8 mouse cellular contexts compared by ENCODE assay signal in the genomic region with DNA sequence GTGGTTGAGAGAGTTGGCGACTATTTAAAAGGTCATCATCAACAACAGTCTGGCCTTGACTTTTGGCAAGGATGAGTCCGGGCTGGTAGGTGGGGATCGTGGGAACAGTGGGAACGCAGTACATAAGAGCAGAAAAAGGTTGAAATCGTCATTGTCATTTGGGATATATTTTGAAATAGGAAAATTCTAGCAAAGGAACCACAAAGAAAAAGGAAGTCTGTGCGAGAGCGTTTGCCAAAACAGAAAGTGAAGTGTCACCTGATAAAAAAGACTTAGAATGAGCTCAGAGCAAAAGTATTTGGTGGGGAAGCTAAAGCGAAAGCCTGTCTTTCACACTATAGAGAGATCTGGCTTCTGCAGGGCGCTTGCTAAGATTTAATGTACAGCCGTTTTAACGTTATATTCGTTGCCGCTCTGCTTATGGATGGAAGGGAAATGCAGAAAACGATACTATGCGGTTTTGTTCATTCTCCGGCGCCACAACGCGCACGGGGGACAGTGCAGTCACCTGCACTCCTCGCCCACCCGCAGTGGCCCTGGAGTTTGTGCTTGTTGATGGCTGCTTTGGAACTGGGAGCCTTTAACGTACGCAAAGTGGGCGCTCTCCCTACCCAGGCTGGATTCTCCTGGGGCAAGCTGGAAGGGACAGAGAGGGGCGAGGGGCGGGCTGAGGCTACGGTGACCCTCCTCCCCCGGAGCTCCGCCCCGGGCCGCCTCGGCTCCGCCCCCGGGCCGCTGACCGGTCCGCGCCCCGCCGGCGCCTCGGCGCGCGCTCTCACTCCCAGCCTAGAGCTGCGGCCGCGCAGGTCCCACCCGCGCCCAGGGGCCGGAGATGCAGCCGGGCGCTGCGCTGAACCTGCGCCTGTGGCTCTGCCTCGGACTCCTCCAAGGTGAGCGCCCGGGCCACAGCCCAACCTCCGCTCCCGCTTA. TPM values are rescaled to one million over a fixed set of nuclear protein-coding genes. Genes with fewer than 3 reads are reported as not detected.
DNase-seq lines count a peak whose midpoint lies in the region; ATAC-seq and TF ChIP-seq lines count a peak whose summit lies in the region.
"Not testable (repeated sequence)": the region's sequence is repeated elsewhere in the genome, so short reads cannot be mapped to it uniquely, and the experiment has no call there.

A gene (plus strand): TSS at position 326 of the 930 bp plus-strand sequence.

- TF ChIP-seq CTCF in layer of hippocampus, adult 2 months (conservative IDR thresholded peaks at IDR 0.05) = not testable (repeated sequence)

- 0 out of 2 replicates have a peak, but pooled peaks have one; percentile 33 for ATAC-seq in embryonic facial prominence, embryonic 13.5 days (ENCODE audit: insufficient number of reproducible peaks, insufficient read depth, low FRiP score, low TSS enrichment, low read depth)
- ATAC-seq in hindbrain, embryonic 15.5 days (ENCODE audit: low FRiP score, low read depth) = peak; percentile 72
- ATAC-seq in lung, embryonic 16.5 days (ENCODE audit: low read depth) = peak; percentile 94

- H3K36me3 ChIP-seq in embryonic facial prominence, embryonic 13.5 days; hindbrain, embryonic 15.5 days; lung, embryonic 16.5 days (ENCODE audit: control insufficient read depth, insufficient read depth, low read length): not testable (repeated sequence)

- H3K27me3 ChIP-seq in embryonic facial prominence, embryonic 13.5 days = peaks cover 75% of the 10 kb centered on the region
- peaks cover 37% of the 10 kb centered on the region for H3K27me3 ChIP-seq in hindbrain, embryonic 15.5 days
- H3K27me3 ChIP-seq in lung, embryonic 16.5 days (ENCODE audit: control insufficient read depth, insufficient read depth, low read depth, low read length) = peaks cover 14% of the 10 kb centered on the region

- not testable (repeated sequence) for H3K9me3 ChIP-seq in embryonic facial prominence, embryonic 13.5 days; hindbrain, embryonic 15.5 days; lung, embryonic 16.5 days (ENCODE audit: control insufficient read depth, low read length)

- not testable (repeated sequence) for H3K27ac ChIP-seq in embryonic facial prominence, embryonic 13.5 days; hindbrain, embryonic 15.5 days (replicated peaks)
- H3K27ac ChIP-seq in layer of hippocampus, adult 2 months = peak within 1 kb of the TSS; percentile 4; the same call in 1 of the 2 replicates
- H3K27ac ChIP-seq in lung, embryonic 16.5 days (ENCODE audit: low read length) = 0 out of 2 replicates have a peak within 1 kb of the TSS, but pooled peaks have one; percentile 22

- peak; percentile 76 for DNase-seq in adrenal gland, adult 2 months
- peak; percentile 36 to 57 for DNase-seq in heart, adult 9 months (ENCODE audit: low spot score in 2 of 2)
- not testable (repeated sequence) for DNase-seq in layer of hippocampus, adult 2 months (ENCODE audit: low spot score in 2 of 2)
- peak; percentile 41 for DNase-seq in neural tube, embryonic 10.5 days (ENCODE audit: extremely low spot score, low spot score)
- peak; percentile 25 for DNase-seq in thymus, postnatal 4 days

- H3K4me3 ChIP-seq in embryonic facial prominence, embryonic 13.5 days = peak within 1 kb of the TSS; percentile 47
- H3K4me3 ChIP-seq in hindbrain, embryonic 15.5 days = peak within 1 kb of the TSS; percentile 46
- H3K4me3 ChIP-seq in layer of hippocampus, adult 2 months = peak within 1 kb of the TSS; percentile 44
- peak within 1 kb of the TSS; percentile 59 for H3K4me3 ChIP-seq in lung, embryonic 16.5 days (ENCODE audit: low read length)

- H3K4me1 ChIP-seq in embryonic facial prominence, embryonic 13.5 days; hindbrain, embryonic 15.5 days (replicated peaks); lung, embryonic 16.5 days (replicated peaks; ENCODE audit: control insufficient read depth, insufficient read depth, low read length): not testable (repeated sequence)

- H3K4me2 ChIP-seq in embryonic facial prominence, embryonic 13.5 days = peak within 1 kb of the TSS; percentile 70
- H3K4me2 ChIP-seq in hindbrain, embryonic 15.5 days = peak within 1 kb of the TSS; percentile 79
- peak within 1 kb of the TSS; percentile 68 for H3K4me2 ChIP-seq in lung, embryonic 16.5 days (ENCODE audit: low read depth, low read length)

- 0 out of 2 replicates have a peak within 1 kb of the TSS, but pooled peaks have one; percentile 44 for H3K9ac ChIP-seq in embryonic facial prominence, embryonic 13.5 days
- H3K9ac ChIP-seq in hindbrain, embryonic 15.5 days = 0 out of 2 replicates have a peak within 1 kb of the TSS, but pooled peaks have one; percentile 25
- peak within 1 kb of the TSS; percentile 62 for H3K9ac ChIP-seq in lung, embryonic 16.5 days (ENCODE audit: low read length)

- WGBS in embryonic facial prominence, embryonic 13.5 days = 5% methylated on average over 51 of the region's 61 CpGs
- 8% methylated on average over 36 of the region's 61 CpGs for WGBS in hindbrain, embryonic 15.5 days
- WGBS in lung, embryonic 16.5 days = 4% methylated on average over 35 of the region's 61 CpGs

RNA-seq across cellular contexts. Expression of the gene that starts here (rescaled TPM):
- total RNA-seq in adrenal gland, adult 2 months (2021) = 10 to 100 TPM; 12.5 to 20.9 TPM
- 16.5 and 17.5 TPM in 2 replicates for polyA plus RNA-seq in adrenal gland, adult 2 months (2012; rRNA removed)
- polyA plus RNA-seq in embryonic facial prominence, embryonic 13.5 days (2015; fragmentation: Nextera tagmentation; extraction: Ambion mirVana) = 4.1 and 4.5 TPM in 2 replicates
- 2.0 and 2.1 TPM in 2 replicates for polyA plus RNA-seq in hindbrain, embryonic 15.5 days (2015; fragmentation: Nextera tagmentation; extraction: Ambion mirVana)
- 1 to 10 TPM; 2.2 to 2.6 TPM for total RNA-seq in layer of hippocampus, adult 2 months (2021)
- 8.8 and 10.7 TPM in 2 replicates for polyA plus RNA-seq in lung, embryonic 16.5 days (2015; fragmentation: Nextera tagmentation; extraction: Ambion mirVana)

Comparison
In these comparisons a context has a peak if more than half of its experiments do, and no peak if none do; other contexts are left out.
1. ATAC-seq: peak in every context shown above with its lines; median percentile 94 in lung, embryonic 16.5 days; 72 in hindbrain, embryonic 15.5 days; 33 in embryonic facial prominence, embryonic 13.5 days.